Mouse (Mus musculus) CD4-positive, CD25-positive, alpha-beta regulatory T cell, adult 2 months (primary cell): Measurements from ENCODE around the gene Gm16181.
A peak's percentile ranks its signal among the peaks of the same experiment; 100 is the strongest.

Source experiments
- DNase-seq: peaks from one replicate; pipeline ENCODE4 v3.0.0-alpha.2; 2012; ENCODE audit warnings: low read depth, low spot score

Gm16181 gene

DNA sequence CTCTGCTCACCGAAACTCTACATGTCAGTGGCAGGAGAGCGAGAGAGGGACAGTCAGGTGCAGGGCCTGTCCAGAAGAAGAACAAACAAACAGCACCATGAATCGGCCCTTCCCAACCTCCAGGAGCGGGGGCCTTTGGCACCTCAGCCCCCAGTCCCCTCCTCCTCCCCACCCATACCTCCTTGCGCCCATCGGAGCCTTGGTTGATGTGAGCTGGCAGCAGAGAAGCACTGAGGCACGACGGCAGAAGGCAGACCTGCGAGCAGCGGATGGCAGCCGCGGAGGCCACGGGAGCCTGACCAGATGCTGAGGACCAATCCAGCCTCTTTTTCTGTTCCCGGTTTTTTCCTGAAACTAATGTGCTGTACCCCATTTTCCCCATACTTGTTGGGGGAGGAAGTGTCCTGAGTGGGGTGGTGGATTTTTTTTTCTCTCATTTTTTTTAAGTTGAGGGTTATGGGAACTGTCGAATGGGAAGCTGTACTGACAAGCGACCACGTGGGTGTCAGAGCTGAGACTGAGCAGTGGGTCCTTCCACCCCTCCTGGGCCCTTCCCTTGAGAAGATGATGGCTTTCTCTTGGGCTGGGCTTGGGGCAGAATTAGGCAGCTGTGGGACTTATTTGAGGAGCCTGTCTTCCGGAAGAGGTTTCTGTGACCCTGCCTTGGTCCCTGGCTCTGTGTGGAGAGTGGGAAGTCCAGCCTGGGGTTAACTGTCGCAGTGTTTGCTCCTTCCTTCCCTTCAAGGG lies 29.0 kb downstream of the Gm16181 start:
- no peak for DNase-seq

DNA sequence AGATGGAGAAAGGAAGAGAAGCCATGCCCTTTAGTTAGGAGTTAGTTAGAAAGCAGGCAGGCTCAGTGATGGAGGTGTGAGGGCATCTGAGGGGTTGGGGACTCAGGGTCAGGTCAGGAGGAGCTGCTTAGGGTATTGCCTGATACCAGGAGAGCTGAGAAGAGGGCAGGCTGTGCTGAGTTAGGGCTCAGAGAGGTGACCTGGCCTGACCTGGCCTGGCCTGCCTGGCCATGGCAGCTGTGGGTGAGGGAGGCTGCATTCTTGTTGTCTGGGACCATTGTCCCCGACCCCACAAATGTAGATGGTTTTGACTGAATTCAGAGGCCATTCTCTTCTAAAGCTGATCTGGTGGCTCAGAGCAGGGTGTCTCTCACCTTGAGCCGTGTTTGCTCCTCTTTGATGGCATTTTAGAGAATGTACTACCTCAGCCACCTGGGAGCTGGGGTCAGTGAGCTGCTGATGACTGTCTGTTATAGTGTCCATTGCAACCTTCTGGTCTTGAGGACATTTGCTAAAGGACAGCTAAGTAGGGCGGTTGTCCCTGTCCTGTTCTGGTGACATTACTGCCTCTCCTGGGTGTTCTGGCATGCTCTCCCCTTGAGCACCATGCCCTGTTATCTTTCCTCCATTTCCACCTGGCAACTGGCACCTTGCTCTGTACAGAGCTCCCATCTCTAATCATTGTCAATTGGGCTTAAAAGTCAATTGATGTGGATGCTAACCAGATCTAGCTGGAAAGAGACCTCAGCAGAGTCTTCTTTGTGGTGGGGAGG lies 29.9 kb downstream of the Gm16181 start:
- DNase-seq: no peak

DNA sequence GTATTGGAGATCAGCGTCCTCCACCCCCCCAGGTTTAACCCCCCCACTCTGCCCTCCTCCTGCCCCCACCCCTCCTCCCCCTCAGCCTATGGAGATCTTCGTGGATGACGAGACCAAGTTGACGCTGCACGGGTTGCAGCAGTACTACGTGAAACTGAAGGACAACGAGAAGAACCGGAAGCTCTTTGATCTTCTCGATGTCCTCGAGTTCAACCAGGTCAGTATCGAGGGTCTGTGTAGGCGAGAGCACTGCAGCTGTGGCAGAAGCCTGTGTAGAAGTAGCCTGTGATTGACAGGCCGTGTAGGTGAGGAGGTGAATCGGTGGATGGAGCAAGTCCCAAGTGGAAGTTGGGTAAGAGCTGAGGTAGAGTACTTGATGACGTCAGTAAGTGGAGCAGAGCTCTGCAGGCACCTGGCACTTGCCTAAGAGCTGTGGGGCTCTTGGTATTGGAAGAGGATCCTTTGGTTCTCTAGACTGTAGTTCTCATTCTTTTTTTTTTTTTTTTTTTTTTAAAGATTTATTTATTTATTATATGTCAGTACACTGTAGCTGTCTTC lies 30.6 kb downstream of the Gm16181 start:
- no peak for DNase-seq

DNA sequence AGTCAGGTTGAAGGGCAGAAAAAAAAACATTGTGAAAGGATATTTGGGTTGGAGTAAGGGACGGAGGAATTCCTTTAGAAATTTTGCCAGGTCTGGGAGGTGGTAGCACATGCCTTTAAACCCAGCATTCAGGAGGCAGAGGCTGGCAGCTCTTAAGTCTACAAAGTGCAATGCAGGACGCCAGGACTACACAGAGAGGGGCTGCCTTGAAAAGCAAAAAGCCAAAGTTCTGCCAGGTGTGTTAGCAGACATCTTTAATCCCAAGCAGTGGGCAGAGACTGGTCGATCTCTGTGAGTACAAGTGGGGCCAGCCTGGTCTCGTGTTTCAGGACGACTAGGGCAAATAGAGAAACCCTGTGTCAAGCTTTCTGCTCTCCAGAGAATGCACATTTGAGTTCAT lies 31.3 kb downstream of the Gm16181 start:
- no peak for DNase-seq

DNA sequence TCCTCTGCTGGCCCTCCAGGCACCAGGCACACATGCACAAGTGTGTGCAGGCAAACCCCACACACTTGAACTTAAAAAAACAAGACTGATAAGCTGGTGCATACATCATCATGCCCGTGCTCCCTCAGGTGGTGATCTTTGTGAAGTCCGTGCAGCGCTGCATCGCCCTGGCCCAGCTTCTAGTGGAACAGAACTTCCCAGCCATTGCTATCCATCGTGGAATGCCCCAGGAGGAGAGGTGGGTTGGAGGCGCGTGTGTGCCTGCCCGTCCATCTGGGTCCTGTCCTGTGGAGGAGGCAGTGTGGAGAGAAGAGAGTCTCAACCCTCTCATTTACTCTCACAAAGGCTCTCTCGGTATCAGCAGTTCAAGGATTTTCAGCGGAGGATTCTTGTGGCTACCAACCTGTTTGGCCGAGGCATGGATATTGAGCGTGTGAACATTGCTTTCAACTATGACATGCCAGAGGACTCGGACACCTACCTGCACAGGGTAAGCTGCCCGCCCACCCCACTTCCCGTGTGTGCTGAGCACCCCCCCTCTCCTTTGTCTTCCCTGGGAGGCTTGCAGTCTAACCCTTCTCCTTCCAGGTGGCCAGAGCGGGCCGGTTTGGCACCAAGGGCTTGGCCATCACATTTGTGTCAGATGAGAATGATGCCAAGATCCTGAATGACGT lies 32.1 kb downstream of the Gm16181 start:
- no peak for DNase-seq

DNA sequence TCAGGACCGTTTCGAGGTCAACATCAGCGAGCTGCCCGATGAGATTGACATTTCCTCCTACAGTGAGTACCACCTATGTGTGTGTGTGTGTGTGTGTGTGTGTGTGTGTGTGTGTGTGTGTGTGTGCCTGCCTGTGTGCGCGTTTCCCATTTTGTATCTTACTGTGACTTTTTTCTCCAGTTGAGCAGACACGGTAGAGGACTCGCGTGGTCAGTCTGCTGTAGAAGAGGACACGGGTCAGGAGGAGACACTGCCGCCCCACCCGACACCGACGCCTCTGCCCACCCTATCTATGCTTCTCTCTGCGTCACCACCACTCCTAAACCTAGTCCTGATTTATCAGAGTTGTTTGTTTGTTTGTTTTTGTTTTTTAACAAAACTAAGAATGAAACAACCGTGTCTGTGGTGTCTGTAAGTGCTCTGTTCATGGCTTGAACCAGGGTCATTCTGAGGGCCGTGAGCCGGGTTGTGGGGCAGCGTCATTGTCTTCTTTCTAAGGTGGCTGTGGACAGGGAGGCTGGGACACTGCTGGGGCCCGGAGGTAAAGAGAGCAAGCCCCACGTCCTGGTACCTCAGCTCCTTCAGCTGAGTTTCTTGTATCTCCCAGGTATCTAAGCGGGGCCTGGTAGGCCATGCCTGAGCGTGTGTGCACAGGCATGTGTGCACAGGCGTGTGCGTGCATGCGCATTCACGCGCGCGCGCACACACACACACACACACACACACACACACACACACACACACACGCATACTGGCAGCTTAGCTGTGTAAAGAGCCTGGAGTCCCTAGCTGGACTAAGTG lies 32.9 kb downstream of the Gm16181 start:
- DNase-seq: no peak

DNA sequence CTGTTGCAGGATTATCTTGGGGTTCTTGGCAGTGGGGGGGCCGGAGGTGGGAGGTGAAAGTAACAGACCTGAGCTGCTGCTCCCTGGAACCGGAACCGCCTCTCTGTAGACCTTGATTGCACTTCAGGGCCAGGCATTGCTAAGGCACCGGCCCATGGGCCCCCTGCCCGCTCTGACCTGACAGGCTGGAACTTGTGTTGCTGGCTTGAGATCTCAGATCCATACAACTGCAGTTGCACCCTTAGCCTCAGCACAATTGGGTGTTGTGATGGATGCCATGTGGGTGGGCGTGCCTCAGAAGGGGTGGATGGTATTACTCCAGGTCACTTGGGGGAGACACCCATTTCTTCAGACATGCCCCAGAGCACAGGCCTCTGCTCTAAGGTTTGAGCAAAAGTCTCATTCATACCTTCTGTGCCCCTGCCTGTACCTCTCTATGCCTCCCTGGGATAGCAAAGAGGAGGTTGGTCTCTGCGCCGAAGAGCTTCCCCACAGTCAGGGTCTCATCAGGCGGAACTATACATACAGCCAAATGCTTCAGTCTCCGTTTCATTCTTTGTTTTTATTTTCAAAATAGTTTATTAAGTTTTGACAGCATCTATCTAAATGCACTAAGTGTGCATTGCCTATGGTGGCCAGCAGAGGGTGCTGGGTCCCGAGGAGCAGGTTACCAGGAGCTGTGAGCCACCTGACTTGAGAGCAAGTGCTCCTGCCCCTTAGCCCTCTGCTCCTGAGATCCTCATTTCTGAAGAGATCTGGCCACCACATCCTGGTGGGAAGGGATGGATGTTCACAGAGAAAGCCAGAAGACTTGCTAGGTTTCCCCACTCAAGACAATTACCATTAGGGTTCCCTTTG lies 33.8 kb downstream of the Gm16181 start:
- peak; percentile 85 for DNase-seq

DNA sequence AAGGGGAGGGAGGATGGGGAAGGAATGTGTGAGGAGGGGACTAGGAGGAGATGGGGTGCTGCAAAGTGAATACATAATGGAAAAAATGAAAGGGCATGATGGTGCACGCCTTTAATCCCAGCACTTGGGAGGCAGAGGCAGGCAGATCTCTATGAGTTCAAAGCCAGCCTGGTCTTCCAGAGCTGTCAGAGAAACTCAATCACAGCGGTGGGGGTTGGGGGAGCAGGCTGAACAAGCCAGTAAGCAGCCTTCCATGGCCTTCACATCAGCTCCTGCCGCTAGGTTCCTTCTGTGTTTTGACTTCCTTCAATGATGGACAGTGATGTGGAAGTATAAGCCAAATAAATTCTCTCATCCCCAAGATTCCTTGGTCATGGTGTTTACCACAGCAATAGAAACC lies 34.7 kb downstream of the Gm16181 start:
- DNase-seq: no peak

DNA sequence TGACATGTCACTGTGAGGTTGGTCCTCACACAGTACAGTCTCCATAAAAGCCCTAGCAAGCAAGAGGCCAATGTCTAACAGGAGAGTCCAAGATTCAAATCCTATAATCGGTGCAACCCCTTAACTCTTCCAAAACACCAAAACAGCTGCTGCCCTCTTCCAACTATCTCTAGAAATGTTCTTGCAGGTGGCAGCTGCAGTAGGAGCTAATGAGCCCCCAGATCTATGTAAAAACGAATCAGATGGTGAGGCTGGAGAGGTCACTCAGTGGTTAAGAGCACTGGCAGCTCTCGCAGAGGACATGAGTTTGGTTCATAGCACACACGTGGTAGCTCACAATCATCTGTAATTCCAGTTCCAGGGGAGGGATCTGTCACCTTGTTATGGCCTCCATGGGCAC lies 35.1 kb downstream of the Gm16181 start:
- no peak for DNase-seq

DNA sequence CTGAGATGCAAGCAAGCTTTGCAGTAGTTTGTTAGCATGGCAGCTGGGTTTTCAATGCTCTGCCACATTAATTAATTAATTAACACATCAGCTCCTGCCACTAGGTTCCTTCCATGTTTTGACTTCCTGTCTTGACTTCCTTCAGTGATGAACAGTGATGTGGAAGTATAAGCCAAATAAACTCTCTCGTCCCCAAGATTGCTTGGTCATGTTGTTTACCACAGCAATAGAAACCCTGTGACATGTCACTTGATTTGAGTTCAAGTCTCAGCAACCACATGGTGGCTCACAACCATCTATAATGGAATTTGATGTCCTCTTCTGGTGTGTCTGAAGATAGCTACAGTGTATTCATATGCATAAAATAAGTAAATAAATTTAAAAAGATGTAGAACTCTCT lies 36.7 kb downstream of the Gm16181 start:
- no peak for DNase-seq

DNA sequence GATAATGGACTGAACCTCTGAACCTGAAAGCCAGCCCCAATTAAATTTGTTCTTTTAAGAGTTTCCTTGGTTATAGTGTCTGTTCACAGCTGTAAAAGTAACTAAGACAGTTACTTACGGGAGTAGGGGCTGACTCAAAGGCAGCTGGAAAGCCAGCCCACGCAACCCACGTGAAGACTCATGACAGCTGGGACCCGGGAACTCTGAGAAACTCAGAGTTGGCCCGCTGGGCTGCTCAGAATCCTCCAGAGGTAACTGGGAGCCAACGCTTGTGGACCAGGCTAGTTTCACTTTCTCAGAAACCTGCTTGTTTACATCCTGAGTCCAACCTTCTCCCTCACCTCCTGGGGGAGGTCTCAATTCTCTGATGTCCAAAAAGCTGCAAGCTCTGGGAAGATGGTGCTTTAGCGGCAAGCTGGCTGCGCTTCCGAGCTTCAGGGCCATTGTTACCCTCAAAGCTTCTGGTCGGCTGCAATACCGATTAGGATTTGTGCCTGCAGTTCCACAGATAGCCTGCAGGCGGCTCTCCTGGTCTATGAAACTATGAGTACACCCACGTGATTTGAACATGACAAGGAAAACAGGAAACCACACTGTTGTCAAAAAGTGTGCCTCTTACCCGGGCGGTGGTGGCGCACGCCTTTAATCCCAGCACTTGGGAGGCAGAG lies 37.3 kb downstream of the Gm16181 start:
- peak; percentile 94 for DNase-seq

DNA sequence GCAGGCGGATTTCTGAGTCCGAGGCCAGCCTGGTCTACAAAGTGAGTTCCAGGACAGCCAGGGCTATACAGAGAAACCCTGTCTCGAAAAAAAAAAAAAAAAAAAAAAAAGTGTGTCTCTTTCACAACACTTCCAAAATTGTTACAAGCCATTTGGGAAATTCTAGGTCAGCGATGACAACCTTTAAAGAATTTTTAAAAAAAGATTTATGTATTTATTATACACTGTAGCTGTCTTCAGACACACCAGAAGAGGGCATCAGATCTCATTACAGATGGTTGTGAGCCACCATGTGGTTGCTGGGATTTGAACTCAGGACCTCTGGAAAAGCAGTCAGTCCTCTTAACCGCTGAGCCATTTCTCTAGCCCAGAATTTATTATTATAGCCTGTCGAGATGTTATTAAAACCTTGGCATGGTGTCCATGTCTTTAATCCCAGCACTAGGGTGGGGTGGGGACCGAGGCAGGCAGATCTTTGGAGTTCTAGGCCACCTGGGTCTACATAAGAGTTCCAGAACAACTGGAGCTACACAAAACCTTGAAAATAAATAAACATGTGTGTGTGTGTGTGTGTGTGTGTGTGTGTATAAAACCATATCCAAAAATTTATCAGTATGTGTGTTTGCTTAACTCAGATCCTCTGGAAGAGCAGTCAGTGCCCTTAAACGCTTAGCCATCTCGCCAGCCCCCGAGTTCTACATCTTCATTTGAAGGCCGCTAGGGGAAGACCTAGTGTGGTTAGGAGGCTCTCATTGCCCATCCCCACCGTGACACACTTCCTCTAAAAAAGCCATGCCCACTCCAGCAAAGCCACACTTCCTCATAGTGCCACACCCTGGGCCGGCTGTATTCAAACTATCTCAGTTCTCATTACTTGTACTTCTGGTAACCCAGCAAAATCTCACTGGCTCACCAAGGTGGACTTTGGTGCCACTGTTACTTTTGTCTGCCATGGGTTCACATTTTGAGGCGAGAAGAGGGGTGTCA lies 38.2 kb downstream of the Gm16181 start:
- peak; percentile 86 for DNase-seq

DNA sequence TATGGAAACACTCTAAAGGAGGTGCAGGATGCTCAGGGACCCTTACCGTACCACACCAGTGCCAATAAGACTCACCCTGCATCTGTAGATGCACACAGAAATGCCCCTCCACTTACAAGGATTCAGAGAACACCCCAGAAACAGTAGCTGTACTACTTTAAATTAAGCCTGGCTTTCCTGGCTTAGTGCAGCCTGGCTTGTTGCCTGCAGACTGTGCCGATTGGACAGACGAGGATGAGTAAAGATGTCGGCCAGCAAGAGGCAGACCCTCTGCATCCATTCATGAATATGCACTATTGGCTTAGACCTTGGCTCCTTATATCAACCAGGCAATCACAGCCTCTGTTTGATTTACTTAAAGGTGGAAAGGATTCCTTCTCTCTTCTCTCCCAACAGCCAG lies 39.0 kb downstream of the Gm16181 start:
- DNase-seq: no peak

DNA sequence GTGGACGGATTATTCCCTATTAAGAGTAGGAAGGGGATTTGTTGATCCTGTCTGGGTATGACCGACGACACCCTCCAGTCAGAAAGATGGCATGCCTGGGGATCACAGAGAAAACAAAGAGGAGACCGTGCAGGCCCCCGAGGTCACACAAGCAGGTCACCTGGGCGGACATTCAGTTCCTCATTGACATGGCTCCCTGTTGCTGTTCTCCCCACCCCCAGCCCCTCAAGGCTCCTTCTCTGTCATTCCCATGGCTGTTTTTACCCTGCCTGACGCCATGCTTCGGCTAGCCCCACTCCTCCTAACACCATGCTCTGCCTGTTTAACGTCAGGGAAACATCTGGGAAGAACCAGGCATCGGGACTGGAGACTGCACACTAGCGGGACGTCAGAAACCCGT lies 41.0 kb downstream of the Gm16181 start:
- no peak for DNase-seq

DNA sequence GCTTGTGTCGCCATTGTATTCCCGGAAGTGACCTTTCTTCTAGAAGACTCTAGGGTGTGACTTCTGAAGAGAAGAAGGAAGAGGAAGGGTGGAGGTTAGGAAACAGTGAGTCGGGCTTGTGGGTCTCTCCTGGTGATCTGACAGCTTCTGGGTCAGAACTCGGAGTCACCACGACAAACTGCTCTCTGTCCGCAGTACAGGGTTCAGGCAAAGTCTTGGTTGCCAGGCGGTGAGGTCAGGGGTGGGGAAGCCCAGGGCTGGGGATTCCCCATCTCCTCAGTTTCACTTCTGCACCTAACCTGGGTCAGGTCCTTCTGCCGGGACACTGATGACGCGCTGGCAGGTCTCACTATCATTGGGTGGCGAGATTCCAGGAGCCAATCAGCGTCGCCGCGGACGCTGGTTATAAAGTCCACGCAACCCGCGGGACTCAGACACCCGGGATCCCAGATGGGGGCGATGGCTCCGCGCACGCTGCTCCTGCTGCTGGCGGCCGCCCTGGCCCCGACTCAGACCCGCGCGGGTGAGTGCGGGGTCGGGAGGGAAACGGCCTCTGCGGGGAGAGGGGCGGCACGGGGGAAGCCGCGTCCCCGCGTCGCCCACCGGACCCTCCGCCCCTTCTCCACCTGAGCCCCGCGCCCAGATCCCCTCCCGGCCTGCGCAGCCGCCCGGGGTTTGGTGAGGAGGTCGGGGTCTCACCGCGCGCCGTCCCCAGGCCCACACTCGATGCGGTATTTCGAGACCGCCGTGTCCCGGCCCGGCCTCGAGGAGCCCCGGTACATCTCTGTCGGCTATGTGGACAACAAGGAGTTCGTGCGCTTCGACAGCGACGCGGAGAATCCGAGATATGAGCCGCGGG lies 42.3 kb downstream of the Gm16181 start, which contains the start of gene H2-D1:
Gene H2-D1, plus strand, starts transcription at position 67 of the 859 bp plus-strand sequence.
- DNase-seq: peak; percentile 98

DNA sequence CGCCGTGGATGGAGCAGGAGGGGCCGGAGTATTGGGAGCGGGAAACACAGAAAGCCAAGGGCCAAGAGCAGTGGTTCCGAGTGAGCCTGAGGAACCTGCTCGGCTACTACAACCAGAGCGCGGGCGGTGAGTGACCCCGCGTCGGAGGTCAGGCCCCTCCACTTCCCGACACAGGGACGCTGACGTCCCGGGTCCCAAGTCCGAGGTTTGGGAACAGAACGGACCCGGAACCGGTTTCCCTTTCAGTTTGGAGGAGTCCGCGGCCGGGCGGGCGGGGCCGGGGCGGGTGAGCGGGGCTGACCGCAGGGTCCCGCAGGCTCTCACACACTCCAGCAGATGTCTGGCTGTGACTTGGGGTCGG lies 42.9 kb downstream of the Gm16181 start:
- DNase-seq: peak; percentile 64

DNA sequence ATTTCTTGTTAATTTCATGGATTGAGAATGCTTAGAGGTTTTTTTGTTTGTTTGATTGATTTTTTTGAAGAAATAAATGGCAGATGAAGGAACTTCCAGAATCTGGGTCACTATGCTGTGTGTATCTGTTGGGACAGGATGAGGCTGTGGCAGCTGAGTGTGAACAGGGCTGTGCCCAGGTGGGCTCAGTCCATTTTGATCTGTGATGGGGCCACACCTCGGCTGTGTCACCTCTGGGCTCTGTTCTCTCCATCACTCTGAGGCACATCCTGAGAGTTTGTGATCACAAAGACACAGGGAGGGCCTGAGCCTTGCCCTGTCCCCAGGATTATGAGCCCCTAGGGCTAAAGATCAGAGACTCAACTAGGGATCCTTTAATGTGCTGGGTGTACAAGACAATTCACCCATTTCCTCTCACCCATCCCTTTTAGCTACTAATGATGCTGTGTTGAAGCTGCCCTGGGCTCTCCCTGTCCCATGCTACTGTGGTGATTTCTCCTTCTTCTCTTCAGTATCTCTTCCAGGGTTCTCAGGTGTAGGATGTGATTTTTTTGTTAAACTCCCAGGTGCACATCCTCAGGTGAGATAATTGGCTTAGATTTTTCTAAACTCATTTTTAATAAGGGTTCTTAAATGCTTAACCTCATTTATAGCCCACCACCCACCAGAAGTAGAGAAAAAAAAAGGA lies 46.9 kb downstream of the Gm16181 start:
- no peak for DNase-seq
